Mouse (Mus musculus) heart, embryonic 10.5 days (tissue): ENCODE measurements at regions not wholly inside any gene's neighbourhood (a gene's known extent, or its start where the extent isn't known, plus 50 kb on each side); places are given as distances from the start of the nearest gene placed in this dataset.
A peak's percentile ranks its signal among the peaks of the same experiment; 100 is the strongest.

Experiments
- DNase-seq: peaks from one replicate; pipeline ENCODE4 v3.0.0-alpha.2; 2017; ENCODE audit warnings: low spot score
- H3K27ac ChIP-seq: fragments of 300-500 bp; sonication (generic); 2 replicates; pipeline ENCODE4 v1.5.1; 2016; ENCODE audit warnings: mild to moderate bottlenecking
- H3K27me3 ChIP-seq: fragments of 300-500 bp; sonication (generic); 2 replicates; pipeline ENCODE4 v1.6.1; 2016; ENCODE audit warnings: mild to moderate bottlenecking; ENCODE audit not compliant: poor library complexity, insufficient read depth, severe bottlenecking
- H3K36me3 ChIP-seq: fragments of 300-500 bp; sonication (generic); 2 replicates; pipeline ENCODE4 v1.6.1; 2016; ENCODE audit warnings: mild to moderate bottlenecking, moderate library complexity
- H3K4me1 ChIP-seq: fragments of 300-500 bp; sonication (generic); 2 replicates; pipeline ENCODE4 v1.6.1; 2016; ENCODE audit warnings: mild to moderate bottlenecking
- H3K4me3 ChIP-seq: fragments of 300-500 bp; sonication (generic); 2 replicates; pipeline ENCODE4 v1.5.1; 2016; ENCODE audit warnings: mild to moderate bottlenecking, moderate library complexity
- H3K9me3 ChIP-seq: fragments of 300-500 bp; sonication (generic); 2 replicates; pipeline ENCODE4 v1.6.1; 2016; ENCODE audit warnings: mild to moderate bottlenecking, moderate library complexity
- WGBS: fragments of 180-500 bp; shearing (Covaris S2); methylation state at CpG from one replicate; pipeline ENCODE4 v1.1.7; 2016; 5-methylcytosine and 5-hydroxymethylcytosine counted together

GRCm38 (mm10) chr9:61673575-61674203, 240.7 kb downstream of the Rplp1 start:
- no peaks in the 10 kb centered on the region for H3K27me3 ChIP-seq
- WGBS, result 59% methylated on average over 16 of the region's 16 CpGs
- DNase-seq, result no peak
- H3K27ac ChIP-seq, result peak overlapping the region; percentile 36; the same call in 1 of the 2 replicates
- no peaks in the 10 kb centered on the region for H3K36me3 ChIP-seq
- H3K4me1 ChIP-seq, result peaks cover 32% of the 10 kb centered on the region
- H3K4me3 ChIP-seq, result no peak overlapping the region
- H3K9me3 ChIP-seq, result no peaks in the 10 kb centered on the region

- Histone ChIP-seq H3K36me3 (no peaks in the 10 kb centered on the region), H3K27ac (no peak overlapping the region), H3K9me3 (no peaks in the 10 kb centered on the region), H3K4me3 (no peak overlapping the region), H3K27me3 (no peaks in the 10 kb centered on the region), H3K4me1 (peaks cover 35% of the 10 kb centered on the region)
- DNase-seq, result no peak
- WGBS, result 84% methylated on average over 4 of the region's 4 CpGs
These were observed 243.4 kb downstream of the Rplp1 start for GRCm38 (mm10) chr9:61670986-61671385.

GRCm38 (mm10) chr9:61669729-61670520, 244.4 kb downstream of the Rplp1 start:
- no peaks in the 10 kb centered on the region for H3K27me3 ChIP-seq
- peak; percentile 77 for DNase-seq
- H3K27ac ChIP-seq, result peak overlapping the region; percentile 31; the same call in 1 of the 2 replicates
- H3K4me3 ChIP-seq, result 0 out of 2 replicates have a peak overlapping the region, but pooled peaks have one; percentile 29
- 11% methylated on average over 10 of the region's 10 CpGs for WGBS
- peaks cover 36% of the 10 kb centered on the region for H3K4me1 ChIP-seq
- no peaks in the 10 kb centered on the region for H3K9me3 ChIP-seq
- no peaks in the 10 kb centered on the region for H3K36me3 ChIP-seq

DNA sequence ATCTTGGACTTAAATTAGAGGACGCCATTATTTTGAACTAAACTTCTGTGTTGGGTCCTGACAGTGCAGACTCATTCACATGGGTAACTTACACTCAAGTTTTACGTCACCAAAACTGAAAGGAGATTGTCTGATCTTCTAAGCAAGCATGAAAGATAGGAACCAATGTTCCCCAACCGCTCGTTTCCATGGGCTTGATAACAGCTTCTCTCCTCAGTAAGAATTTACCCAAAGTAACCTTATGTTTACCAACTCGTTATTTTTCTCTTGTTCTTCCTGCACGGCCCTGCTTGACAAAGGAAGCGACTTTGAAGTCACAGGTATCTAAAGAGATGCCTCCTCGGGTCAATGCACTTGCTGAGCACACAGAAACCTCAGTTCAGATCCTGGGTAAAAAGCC, 245.6 kb downstream of the Rplp1 start:
- 69% methylated on average over 8 of the region's 8 CpGs for WGBS
- H3K27ac ChIP-seq, result no peak overlapping the region
- DNase-seq, result no peak
- no peaks in the 10 kb centered on the region; the same call in 1 of the 2 replicates for H3K27me3 ChIP-seq
- no peaks in the 10 kb centered on the region for H3K9me3 ChIP-seq
- no peak overlapping the region for H3K4me3 ChIP-seq
- H3K4me1 ChIP-seq, result peaks cover 31% of the 10 kb centered on the region
- H3K36me3 ChIP-seq, result no peaks in the 10 kb centered on the region

GRCm38 (mm10) chr9:61668157-61668697, 246.1 kb downstream of the Rplp1 start:
- Histone ChIP-seq H3K36me3 (no peaks in the 10 kb centered on the region), H3K9me3 (no peaks in the 10 kb centered on the region), H3K27me3 (no peaks in the 10 kb centered on the region; the same call in 1 of the 2 replicates), H3K4me3 (no peak overlapping the region), H3K4me1 (peaks cover 26% of the 10 kb centered on the region), H3K27ac (no peak overlapping the region)
- no peak for DNase-seq
- 76% methylated on average over 1 of the region's 1 CpGs for WGBS

- H3K36me3 ChIP-seq, result no peaks in the 10 kb centered on the region
- no peak overlapping the region for H3K4me3 ChIP-seq
- no peaks in the 10 kb centered on the region; the same call in 1 of the 2 replicates for H3K27me3 ChIP-seq
- peaks cover 24% of the 10 kb centered on the region for H3K4me1 ChIP-seq
- H3K27ac ChIP-seq, result no peak overlapping the region
- DNase-seq, result no peak
- H3K9me3 ChIP-seq, result no peaks in the 10 kb centered on the region
- 77% methylated on average over 4 of the region's 4 CpGs for WGBS
These were observed 246.8 kb downstream of the Rplp1 start for GRCm38 (mm10) chr9:61667453-61668074.

- 74% methylated on average over 3 of the region's 3 CpGs for WGBS
- H3K9me3 ChIP-seq, result no peaks in the 10 kb centered on the region
- H3K36me3 ChIP-seq, result no peaks in the 10 kb centered on the region
- no peak for DNase-seq
- no peak overlapping the region for H3K27ac ChIP-seq
- no peak overlapping the region for H3K4me3 ChIP-seq
- peaks cover 31% of the 10 kb centered on the region for H3K4me1 ChIP-seq
- no peaks in the 10 kb centered on the region; the same call in 1 of the 2 replicates for H3K27me3 ChIP-seq
These were observed 247.5 kb downstream of the Rplp1 start for GRCm38 (mm10) chr9:61666761-61667332.

DNA sequence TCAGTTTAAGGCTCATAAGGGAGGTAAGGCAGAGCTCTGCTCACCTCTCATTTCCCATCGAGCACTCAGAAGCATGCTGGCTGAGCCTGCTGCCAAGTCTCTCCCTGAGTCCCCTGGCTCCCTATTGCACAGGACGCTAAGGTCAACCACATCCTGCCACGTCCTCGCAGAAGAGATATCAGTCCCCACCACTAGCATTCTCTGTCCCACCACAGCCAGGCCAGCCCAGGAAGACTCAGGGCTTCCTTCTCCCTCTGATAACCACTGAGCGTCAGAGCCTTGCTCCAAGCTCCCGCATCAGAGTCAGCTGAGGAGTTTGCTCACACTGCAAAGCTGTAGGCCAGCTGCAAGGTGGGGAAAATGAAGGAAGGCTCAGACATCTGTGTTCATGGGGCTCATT, 248.2 kb downstream of the Rplp1 start:
- no peak overlapping the region for H3K4me3 ChIP-seq
- WGBS, result 52% methylated on average over 6 of the region's 6 CpGs

DNA sequence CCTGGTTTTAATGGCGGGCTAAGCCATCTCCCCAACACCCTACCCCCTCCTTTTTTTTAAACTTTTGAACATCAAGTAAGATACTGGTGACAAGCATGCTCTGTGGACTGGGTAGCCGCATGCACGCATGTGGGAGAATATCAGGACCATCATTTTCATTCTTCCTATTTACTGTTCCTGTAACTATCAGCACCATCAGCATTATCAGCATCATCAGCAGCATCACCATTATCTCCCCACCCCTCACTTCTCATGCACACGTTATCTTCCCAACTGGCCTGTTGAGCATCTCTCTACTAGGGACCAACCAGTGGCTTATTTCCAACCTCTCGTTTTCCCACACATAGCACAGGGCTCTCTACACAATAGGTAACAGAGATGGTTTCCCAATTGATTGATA, 249.1 kb downstream of the Rplp1 start:
- no peaks in the 10 kb centered on the region for H3K9me3 ChIP-seq
- H3K36me3 ChIP-seq, result no peaks in the 10 kb centered on the region
- 85% methylated on average over 5 of the region's 5 CpGs for WGBS
- no peak for DNase-seq
- no peak overlapping the region for H3K27ac ChIP-seq
- peaks cover 25% of the 10 kb centered on the region for H3K4me1 ChIP-seq
- H3K4me3 ChIP-seq, result no peak overlapping the region
- no peaks in the 10 kb centered on the region; the same call in 1 of the 2 replicates for H3K27me3 ChIP-seq

More for the DNA sequence above, 248.2 kb downstream of the Rplp1 start:
- Histone ChIP-seq H3K27me3 (no peaks in the 10 kb centered on the region; the same call in 1 of the 2 replicates), H3K9me3 (no peaks in the 10 kb centered on the region), H3K36me3 (no peaks in the 10 kb centered on the region), H3K4me1 (peaks cover 31% of the 10 kb centered on the region), H3K27ac (no peak overlapping the region)
- no peak for DNase-seq

- Histone ChIP-seq H3K27me3 (no peaks in the 10 kb centered on the region; the same call in 1 of the 2 replicates), H3K9me3 (no peaks in the 10 kb centered on the region), H3K27ac (no peak overlapping the region), H3K36me3 (no peaks in the 10 kb centered on the region), H3K4me3 (no peak overlapping the region), H3K4me1 (peaks cover 14% of the 10 kb centered on the region)
- WGBS, result 65% methylated on average over 10 of the region's 10 CpGs
- DNase-seq, result no peak
These were observed 250.2 kb downstream of the Rplp1 start for GRCm38 (mm10) chr9:61664000-61664622.

- H3K27ac ChIP-seq, result no peak overlapping the region
- no peaks in the 10 kb centered on the region for H3K9me3 ChIP-seq
- H3K36me3 ChIP-seq, result no peaks in the 10 kb centered on the region
- H3K27me3 ChIP-seq, result no peaks in the 10 kb centered on the region; the same call in none of the 2 replicates
- no peak for DNase-seq
- WGBS, result 57% methylated on average over 12 of the region's 12 CpGs
- H3K4me3 ChIP-seq, result no peak overlapping the region
- H3K4me1 ChIP-seq, result peaks cover 13% of the 10 kb centered on the region
These were observed 252.0 kb downstream of the Rplp1 start for GRCm38 (mm10) chr9:61662055-61663028.
